Mouse (Mus musculus): ENCODE results near the gene H2-Q10.
A peak's percentile ranks its signal among the peaks of the same experiment; 100 is the strongest.
"Not testable (repeated sequence)": the region's sequence is repeated elsewhere in the genome, so short reads cannot be mapped to it uniquely, and the experiment has no call there.

H2-Q10 gene

DNA sequence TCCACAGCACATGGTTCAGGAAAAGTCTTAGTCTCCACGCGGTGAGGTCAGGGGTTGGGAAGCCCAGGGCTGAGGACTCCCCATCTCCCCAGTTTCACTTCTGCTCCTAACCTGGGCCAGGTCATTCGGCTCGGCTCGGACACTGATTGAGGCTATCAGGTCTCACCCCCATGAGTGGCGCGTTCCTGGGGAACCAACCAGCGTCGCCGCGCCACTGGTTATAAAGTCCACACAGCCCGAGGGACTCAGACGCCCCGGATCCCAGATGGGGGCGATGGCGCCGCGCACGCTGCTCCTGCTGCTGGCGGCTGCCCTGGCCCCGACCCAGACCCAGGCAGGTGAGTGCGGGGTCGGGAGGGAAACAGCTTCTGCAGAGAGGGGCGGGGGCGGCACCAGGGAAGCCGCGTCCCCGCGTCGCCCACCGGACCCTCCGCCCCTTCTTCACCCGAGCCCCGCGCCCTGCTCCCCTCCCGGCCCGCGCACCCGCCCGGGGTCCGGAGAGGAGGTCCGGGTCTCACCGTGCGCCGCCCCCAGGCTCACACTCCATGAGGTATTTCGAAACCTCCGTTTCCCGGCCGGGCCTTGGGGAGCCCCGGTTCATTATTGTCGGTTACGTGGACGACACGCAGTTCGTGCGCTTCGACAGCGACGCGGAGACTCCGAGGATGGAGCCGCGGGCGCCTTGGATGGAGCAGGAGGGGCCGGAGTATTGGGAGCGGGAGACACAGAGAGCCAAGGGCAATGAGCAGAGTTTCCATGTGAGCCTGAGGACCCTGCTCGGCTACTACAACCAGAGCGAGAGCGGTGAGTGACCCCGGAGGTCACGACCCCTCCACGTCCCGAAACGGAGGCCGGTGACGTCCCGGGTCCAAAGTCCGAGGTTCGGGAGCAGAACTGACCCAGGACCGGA is at the start of gene H2-Q10:
Gene H2-Q10 (plus strand): TSS at position 248 of the 910 bp plus-strand sequence.
- Histone ChIP-seq H3K27me3 (ENCODE audit: control insufficient read depth, insufficient read depth, low read length, poor library complexity, severe bottlenecking) (no peaks in the 10 kb centered on the region), H3K36me3 (ENCODE audit: control insufficient read depth, insufficient read depth, low read length, poor library complexity, severe bottlenecking) (no peaks in the 10 kb centered on the region)
- peak; percentile 22 for DNase-seq (ENCODE audit: low read depth, low spot score)

DNA sequence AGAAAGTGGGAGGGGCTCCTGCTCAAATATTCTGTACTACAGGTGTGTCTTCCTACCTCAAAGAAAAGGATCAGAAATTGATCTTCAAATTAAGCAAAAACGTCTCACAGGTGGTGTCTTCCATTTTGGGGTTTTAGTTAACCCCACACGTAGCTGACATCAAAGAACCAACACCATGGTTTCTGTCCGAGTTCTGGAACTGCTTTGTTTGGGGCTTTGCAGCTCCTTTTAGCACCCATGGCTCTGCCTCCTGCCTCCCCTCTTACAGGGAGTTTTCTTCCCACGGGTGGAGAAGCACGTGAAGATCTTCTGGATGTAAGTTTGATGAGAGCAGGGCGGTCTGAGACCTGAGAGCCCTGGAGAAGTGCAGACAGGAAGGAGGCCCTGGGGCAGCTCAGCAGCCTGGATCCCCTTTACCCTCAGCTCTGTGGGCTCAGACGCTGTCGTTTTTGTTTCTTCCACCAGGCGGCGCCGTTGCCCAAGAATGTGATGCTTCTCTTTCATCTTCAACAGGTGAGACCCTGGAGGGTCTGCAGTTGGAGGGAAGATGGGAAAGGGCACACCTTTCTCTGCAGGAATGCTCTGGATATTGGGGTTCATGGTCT is 49.6 kb upstream of the H2-Q10 start:
- not testable (repeated sequence) for H3K27me3 ChIP-seq (ENCODE audit: control insufficient read depth, insufficient read depth, low read length, poor library complexity, severe bottlenecking); H3K36me3 ChIP-seq (ENCODE audit: control insufficient read depth, insufficient read depth, low read length, poor library complexity, severe bottlenecking)
- peak; percentile 83 for DNase-seq (ENCODE audit: low read depth, low spot score)

DNA sequence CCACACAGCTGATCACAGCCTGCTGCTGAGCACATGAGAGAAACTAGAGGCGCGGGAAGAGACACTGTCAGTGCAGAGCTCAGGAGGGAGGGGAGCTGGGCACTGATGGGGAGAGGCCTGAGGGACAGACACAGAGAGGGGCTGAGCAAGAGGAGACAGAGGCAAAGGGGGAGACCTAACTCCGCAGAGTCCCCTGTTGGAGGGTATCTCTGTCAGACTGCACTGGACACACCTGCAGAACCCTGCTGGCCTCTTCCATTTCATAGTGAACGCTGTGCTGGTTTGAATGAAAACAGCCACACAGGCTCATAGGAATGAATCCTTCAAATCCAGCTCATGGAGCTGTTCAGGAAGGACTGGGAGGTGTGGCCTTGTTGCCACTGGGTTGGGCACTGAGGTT is 48.6 kb upstream of the H2-Q10 start:
- not testable (repeated sequence) for H3K36me3 ChIP-seq (ENCODE audit: control insufficient read depth, insufficient read depth, low read length, poor library complexity, severe bottlenecking); H3K27me3 ChIP-seq (ENCODE audit: control insufficient read depth, insufficient read depth, low read length, poor library complexity, severe bottlenecking)
- DNase-seq (ENCODE audit: low read depth, low spot score) = peak; percentile 4

DNA sequence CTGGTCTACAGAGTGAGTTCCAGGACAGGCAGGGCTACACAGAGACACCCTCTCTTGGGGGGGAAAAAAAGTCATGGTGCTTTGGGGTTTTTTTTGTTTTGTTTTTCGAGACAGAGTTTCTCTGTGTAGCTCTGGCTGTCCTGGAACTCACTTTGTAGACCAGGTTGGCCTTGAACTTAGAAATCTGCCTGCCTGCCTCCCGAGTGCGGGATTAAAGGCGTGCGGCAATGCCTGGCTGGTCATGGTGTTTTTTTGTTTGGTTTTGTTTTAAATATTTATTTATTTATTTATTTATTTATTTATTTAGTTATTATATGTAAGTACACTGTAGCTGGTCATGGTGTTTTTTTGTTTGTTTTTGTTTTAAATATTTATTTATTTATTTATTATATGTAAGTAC is 47.5 kb upstream of the H2-Q10 start:
- H3K36me3 ChIP-seq (ENCODE audit: control insufficient read depth, insufficient read depth, low read length, poor library complexity, severe bottlenecking); DNase-seq (ENCODE audit: low read depth, low spot score); H3K27me3 ChIP-seq (ENCODE audit: control insufficient read depth, insufficient read depth, low read length, poor library complexity, severe bottlenecking): not testable (repeated sequence)

DNA sequence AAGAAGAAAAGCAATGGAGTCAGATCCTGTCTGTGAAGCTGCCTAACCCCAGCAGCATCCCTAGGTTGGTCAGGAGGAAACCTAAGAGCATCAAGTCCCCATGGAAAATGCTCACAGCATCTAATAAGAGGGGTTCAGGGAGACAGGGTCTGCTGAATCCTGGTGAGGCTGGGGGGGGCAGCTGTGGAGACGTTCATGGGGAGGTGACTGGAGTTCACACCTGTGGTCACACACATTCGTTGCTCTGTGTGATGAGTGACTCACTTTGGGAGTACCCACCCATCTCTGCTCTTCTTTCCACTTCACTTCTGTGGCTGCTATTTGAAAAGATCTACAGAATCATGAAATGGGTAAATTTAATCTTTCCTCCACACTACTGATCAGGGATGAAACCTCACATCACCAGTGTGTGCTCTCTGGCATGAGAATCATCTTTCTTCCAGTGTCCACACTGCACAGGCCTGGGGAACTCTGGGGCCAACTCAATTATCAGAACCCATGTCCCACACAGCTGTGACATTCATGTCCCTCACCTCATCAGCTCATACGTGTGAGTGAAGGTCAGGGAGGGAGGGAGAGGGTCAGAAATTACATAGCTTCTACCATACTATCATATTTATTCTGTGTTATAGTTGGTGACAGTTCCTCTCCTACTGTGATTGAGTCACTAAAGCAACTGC is 46.6 kb upstream of the H2-Q10 start:
- peak; percentile 33 for DNase-seq (ENCODE audit: low read depth, low spot score)
- not testable (repeated sequence) for H3K27me3 ChIP-seq (ENCODE audit: control insufficient read depth, insufficient read depth, low read length, poor library complexity, severe bottlenecking); H3K36me3 ChIP-seq (ENCODE audit: control insufficient read depth, insufficient read depth, low read length, poor library complexity, severe bottlenecking)

DNA sequence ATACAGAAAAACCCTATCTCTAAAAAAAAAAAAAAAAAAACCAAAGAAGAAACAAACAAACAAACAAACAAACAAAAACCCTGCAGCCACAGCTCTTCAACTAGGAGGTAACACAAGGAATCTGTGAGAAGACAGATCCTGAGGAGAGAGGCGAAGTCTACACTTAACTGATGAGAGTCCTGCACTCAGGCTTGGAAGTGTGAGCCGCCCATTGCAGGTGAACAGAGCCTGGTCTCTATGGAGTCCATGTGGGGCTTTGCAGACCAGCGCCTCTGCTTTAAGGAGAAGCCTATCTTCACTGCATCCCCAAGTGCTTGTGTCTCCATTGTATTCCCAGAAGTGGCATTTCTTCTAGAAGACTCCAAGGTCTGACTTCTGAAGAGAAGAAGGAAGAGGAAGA is 45.8 kb upstream of the H2-Q10 start:
- peak; percentile 30 for DNase-seq (ENCODE audit: low read depth, low spot score)
- peaks cover 13% of the 10 kb centered on the region for H3K36me3 ChIP-seq (ENCODE audit: control insufficient read depth, insufficient read depth, low read length, poor library complexity, severe bottlenecking)
- not testable (repeated sequence) for H3K27me3 ChIP-seq (ENCODE audit: control insufficient read depth, insufficient read depth, low read length, poor library complexity, severe bottlenecking)

DNA sequence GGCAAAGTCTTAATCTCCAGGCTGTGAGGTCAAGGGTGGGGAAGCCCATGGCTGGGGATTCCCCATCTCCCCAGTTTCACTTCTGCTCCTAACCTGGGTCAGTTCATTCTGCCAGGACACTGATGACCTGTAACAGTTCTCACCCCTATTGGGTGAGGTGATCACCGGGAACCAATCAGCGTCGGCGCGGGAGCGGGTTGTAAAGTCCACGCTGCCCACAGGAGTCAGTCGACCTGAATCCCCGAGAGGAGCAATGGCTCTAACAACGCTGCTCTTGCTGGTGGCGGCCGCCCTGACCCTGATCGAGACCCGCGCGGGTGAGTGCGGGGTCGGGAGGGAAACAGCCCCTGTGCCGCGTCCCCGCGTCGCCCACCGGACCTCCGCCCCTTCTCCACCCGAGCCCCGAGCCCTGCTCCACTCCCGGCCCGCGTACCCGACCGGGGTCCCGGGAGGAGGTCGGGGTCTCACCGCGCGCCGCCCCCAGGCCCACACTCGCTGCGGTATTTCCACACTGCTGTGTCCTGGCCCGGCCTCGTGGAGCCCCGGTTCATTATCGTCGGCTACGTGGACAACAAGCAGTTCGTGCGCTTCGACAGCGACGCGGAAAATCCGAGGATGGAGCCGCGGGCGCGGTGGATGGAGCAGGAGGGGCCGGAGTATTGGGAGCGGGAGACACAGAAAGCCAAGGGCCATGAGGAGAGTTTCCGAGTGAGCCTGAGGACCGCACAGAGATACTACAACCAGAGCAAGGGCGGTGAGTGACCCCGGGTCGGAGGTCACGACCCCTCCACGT is 45.1 kb upstream of the H2-Q10 start, which contains the start of gene H2-Q6:
Gene H2-Q6 (plus strand): TSS at position 227 of the 793 bp plus-strand sequence.
- H3K36me3 ChIP-seq (ENCODE audit: control insufficient read depth, insufficient read depth, low read length, poor library complexity, severe bottlenecking) = peaks cover 19% of the 10 kb centered on the region
- peak; percentile 97 for DNase-seq (ENCODE audit: low read depth, low spot score)
- H3K27me3 ChIP-seq (ENCODE audit: control insufficient read depth, insufficient read depth, low read length, poor library complexity, severe bottlenecking) = not testable (repeated sequence)

DNA sequence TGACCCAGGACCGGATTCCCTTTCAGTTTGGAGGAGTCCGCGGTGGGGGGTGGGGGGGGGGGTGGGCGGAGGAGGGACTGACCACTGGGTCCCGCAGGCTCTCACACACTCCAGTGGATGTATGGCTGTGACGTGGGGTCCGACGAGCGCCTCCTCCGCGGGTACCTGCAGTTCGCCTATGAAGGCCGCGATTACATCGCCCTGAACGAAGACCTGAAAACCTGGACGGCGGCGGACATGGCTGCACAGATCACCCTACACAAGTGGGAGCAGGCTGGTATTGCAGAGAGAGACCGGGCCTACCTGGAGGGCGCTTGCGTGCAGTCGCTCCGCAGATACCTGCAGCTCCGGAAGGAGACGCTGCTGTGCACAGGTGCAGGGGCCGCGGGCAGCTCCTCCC is 44.4 kb upstream of the H2-Q10 start:
- not testable (repeated sequence) for H3K27me3 ChIP-seq (ENCODE audit: control insufficient read depth, insufficient read depth, low read length, poor library complexity, severe bottlenecking)
- peak; percentile 65 for DNase-seq (ENCODE audit: low read depth, low spot score)

DNA sequence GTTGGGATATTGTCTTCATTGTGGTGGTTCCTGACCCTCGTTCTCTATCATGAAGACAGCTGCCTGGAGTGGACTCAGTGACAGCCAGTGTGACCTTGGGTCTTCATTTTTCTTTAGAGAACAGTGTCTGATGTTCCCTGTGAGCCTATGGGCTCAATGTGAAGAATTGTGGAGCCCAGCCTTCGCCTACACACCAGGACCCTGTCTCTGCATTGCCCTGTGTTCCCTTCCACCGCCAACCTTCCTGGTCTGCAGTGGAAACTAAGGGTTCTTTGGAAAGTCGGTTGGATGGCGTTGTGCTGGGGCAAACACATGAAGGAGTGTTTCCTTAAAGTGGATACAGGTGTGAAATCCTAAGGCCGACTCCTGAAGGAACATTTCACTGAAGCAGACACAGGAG is 41.0 kb upstream of the H2-Q10 start:
- not testable (repeated sequence) for H3K27me3 ChIP-seq (ENCODE audit: control insufficient read depth, insufficient read depth, low read length, poor library complexity, severe bottlenecking); DNase-seq (ENCODE audit: low read depth, low spot score)
- peaks cover 19% of the 10 kb centered on the region for H3K36me3 ChIP-seq (ENCODE audit: control insufficient read depth, insufficient read depth, low read length, poor library complexity, severe bottlenecking)

More for the DNA sequence above, 44.4 kb upstream of the H2-Q10 start:
- peaks cover 19% of the 10 kb centered on the region for H3K36me3 ChIP-seq (ENCODE audit: control insufficient read depth, insufficient read depth, low read length, poor library complexity, severe bottlenecking)

DNA sequence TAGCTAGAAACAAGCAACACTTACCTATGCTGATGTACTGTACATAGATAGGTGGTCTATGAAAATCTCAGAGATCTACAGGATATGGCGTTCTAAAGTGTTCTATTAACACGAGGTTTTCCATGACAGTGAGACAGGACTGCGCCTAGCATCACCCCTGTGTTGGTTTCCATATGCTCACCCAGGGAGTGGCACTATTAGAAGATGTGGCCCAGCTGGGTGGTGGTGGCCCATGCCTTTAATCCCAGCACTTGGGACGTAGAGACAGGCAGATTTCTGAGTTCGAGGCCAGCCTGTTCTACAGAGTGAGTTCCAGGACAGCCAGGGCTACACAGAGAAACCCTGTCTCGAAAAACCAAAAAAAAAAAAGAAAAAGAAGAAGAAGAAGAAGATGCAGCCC is 39.2 kb upstream of the H2-Q10 start:
- peaks cover 19% of the 10 kb centered on the region for H3K36me3 ChIP-seq (ENCODE audit: control insufficient read depth, insufficient read depth, low read length, poor library complexity, severe bottlenecking)
- DNase-seq (ENCODE audit: low read depth, low spot score); H3K27me3 ChIP-seq (ENCODE audit: control insufficient read depth, insufficient read depth, low read length, poor library complexity, severe bottlenecking): not testable (repeated sequence)

DNA sequence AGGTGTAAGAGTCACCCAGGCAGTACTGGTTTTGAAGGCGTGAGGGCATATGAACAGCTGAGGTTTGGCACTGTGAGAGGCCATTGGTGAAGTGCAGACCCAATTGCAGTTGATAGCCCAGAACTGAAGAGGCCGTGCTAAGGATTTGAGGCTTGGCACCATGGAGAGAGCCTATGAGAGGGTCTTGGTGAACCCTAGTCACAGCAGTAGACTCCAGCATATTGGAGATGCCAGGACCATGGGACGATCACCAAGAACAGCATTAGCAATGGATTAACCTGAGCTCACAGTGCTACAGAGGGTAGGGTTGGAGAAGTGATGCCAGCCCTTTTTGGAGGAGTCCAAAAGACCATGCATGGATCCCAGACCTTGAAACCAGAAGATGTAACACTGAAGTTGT is 37.7 kb upstream of the H2-Q10 start:
- H3K27me3 ChIP-seq (ENCODE audit: control insufficient read depth, insufficient read depth, low read length, poor library complexity, severe bottlenecking); DNase-seq (ENCODE audit: low read depth, low spot score): not testable (repeated sequence)
- H3K36me3 ChIP-seq (ENCODE audit: control insufficient read depth, insufficient read depth, low read length, poor library complexity, severe bottlenecking) = peaks cover 15% of the 10 kb centered on the region

DNA sequence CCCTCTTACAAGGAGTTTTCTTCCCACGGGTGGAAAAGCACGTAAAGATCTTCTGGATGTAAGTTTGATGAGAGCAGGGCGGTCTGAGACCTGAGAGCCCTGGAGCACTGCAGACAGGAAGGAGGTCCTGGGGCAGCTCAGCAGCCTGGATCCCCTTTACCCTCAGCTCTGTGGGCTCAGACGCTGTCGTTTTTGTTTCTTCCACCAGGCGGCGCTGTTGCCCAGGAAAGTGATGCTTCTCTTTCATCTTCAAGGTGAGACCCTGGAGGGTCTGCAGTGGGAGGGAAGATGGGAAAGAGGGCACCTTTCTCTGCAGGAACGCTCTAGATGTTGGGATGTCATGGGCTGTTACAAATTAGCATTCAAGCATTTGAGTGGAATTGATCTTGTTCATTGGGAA is 35.1 kb upstream of the H2-Q10 start:
- not testable (repeated sequence) for H3K27me3 ChIP-seq (ENCODE audit: control insufficient read depth, insufficient read depth, low read length, poor library complexity, severe bottlenecking); H3K36me3 ChIP-seq (ENCODE audit: control insufficient read depth, insufficient read depth, low read length, poor library complexity, severe bottlenecking)
- peak; percentile 82 for DNase-seq (ENCODE audit: low read depth, low spot score)

DNA sequence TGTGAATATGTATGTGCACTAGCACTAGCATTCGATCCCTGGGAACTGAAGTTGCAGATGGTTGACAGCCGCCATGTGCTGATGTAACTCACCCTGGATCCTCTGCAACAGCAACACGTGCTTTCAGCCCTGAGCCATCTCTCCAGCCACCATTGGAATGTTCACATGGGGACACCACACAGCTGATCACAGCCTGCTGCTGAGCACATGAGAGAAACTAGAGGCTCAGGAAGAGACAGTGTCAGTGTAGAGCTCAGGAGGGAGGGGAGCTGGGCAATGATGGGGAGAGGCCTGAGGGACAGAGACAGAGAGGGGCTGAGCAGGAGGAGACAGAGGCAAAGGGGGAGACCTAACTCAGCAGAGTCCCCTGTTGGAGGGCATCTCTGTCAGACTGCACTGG is 34.3 kb upstream of the H2-Q10 start:
- not testable (repeated sequence) for H3K36me3 ChIP-seq (ENCODE audit: control insufficient read depth, insufficient read depth, low read length, poor library complexity, severe bottlenecking); H3K27me3 ChIP-seq (ENCODE audit: control insufficient read depth, insufficient read depth, low read length, poor library complexity, severe bottlenecking); DNase-seq (ENCODE audit: low read depth, low spot score)

DNA sequence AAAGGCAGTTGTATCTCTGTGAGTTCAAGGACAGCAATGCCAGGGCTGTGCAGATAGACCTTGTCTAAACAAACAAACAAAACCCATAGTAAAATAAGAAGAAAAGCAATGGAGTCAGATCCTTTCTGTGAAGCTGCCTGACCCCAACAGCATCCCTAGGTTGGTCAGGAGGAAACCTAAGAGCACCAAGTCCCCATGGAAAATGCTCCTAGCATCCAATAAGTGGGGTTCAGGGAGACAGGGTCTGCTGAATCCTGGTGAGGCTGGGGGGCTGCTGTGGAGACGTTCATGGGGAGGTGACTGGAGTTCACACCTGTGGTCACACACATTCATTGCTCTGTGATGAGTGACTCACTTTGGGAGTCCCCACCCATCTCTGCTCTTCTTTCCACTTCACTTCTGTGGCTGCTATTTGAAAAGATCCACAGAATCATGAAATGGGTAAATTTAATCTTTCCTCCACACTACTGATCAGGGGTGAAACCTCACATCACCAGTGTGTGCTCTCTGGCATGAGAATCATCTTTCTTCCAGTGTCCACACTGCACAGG is 32.4 kb upstream of the H2-Q10 start:
- not testable (repeated sequence) for H3K36me3 ChIP-seq (ENCODE audit: control insufficient read depth, insufficient read depth, low read length, poor library complexity, severe bottlenecking); DNase-seq (ENCODE audit: low read depth, low spot score)

More for the DNA sequence above, 32.4 kb upstream of the H2-Q10 start:
- not testable (repeated sequence) for H3K27me3 ChIP-seq (ENCODE audit: control insufficient read depth, insufficient read depth, low read length, poor library complexity, severe bottlenecking)
